Mouse (Mus musculus) NIH3T3 (cell line): ENCODE measurements around the gene Cpox.
A peak's percentile ranks its signal among the peaks of the same experiment; 100 is the strongest.

ENCODE experiments used
- DNase-seq: peaks from one replicate; pipeline ENCODE4 v3.0.0-alpha.2; 2012; ENCODE audit warnings: low read depth

The Cpox gene

DNA sequence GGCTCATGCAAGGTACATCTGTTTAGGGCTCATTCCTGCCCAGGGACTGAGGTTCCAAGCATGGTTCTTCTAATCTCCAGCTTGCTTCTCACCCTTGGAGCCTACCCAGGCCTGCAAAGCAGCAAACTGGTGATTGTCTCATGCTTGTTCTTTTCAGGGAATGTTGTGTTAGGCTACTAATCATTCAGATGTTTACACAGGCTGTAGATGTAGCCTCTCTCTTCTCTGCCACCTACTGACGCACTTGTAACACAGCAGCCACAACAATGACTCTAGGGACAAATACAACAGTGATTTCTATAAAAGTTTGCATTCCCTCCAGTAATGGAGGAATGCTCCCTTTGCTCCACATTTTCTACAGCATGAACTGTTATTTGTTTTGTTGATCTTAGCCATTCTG is 81.2 kb downstream of the Cpox start:
- peak; percentile 39 for DNase-seq

DNA sequence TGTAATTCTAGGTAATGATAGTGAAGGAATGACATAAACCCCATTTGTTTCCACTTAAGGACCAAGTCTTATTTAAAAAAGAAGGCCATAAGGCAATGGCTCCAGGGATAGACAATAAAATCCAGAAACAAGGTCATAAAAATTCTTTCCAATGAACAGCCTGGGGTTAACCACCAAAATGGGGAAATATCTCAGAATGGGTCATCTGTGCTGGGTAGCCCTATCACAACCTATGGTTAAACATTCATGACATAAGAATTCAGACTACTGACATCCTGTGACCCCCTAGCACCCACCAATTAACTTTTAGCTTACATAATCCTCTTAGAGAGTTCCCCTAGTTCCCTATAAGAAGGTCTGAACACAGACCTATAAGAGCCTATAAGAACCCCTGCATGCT is 86.1 kb downstream of the Cpox start:
- no peak for DNase-seq

- DNase-seq = no peak
Observed at GRCm38 (mm10) chr16:58763076-58763475, 93.0 kb downstream of the Cpox start, which contains the start of gene Olfr172. Olfr172 (minus strand) TSS chr16:58763176.
